Mouse (Mus musculus): ENCODE data around the gene Ssbp4. TPM values are rescaled to one million over a fixed set of nuclear protein-coding genes. Genes with fewer than 3 reads are reported as not detected.
A peak's percentile ranks its signal among the peaks of the same experiment; 100 is the strongest.
"Not testable (repeated sequence)": the region's sequence is repeated elsewhere in the genome, so short reads cannot be mapped to it uniquely, and the experiment has no call there.

The Ssbp4 gene
- polyA plus RNA-seq, 1 experiment from 2014 or later: 125 TPM

DNA sequence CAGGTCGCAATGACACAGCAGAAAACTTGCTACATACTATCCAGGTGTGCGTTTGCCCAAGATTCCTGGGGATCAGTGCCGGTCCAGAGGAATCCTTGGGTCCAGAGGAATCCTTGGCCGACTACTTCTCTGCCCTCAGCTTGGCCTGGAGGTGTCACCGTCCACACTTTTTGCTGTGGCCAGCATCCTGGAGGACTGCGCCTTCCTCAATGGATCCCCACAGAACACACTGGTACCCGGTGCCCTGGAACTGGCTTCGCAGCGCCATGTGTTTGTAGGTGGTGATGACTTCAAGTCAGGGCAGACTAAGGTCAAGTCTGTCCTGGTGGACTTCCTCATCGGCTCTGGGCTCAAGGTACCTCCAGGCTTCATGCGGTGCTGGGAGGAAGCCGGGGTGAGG lies 12.9 kb downstream of the Ssbp4 start:
- H3K9ac ChIP-seq (ENCODE audit: low read length): no peak overlapping the region
- WGBS: 95% methylated on average over 12 of the region's 12 CpGs
- peaks cover 46% of the 10 kb centered on the region for H3K4me1 ChIP-seq (ENCODE audit: control insufficient read depth, insufficient read depth, low read length)
- H3K36me3 ChIP-seq (ENCODE audit: control insufficient read depth, insufficient read depth, low read length): peaks cover 6% of the 10 kb centered on the region
- H3K27ac ChIP-seq (ENCODE audit: low read depth, low read length): no peak overlapping the region
- DNase-seq (ENCODE audit: low spot score) (no peak), ATAC-seq (ENCODE audit: insufficient read depth, low FRiP score, low TSS enrichment) (no peak)
- H3K4me3 ChIP-seq (ENCODE audit: low read depth, low read length): no peak overlapping the region
- H3K9me3 ChIP-seq (ENCODE audit: control insufficient read depth, low read length): no peaks in the 10 kb centered on the region
- 0 out of 2 replicates have a peak, but pooled peaks cover 7% of the 10 kb centered on the region for H3K27me3 ChIP-seq (ENCODE audit: control insufficient read depth, insufficient read depth, low read length)
- H3K4me2 ChIP-seq (ENCODE audit: low read depth): no peak overlapping the region

DNA sequence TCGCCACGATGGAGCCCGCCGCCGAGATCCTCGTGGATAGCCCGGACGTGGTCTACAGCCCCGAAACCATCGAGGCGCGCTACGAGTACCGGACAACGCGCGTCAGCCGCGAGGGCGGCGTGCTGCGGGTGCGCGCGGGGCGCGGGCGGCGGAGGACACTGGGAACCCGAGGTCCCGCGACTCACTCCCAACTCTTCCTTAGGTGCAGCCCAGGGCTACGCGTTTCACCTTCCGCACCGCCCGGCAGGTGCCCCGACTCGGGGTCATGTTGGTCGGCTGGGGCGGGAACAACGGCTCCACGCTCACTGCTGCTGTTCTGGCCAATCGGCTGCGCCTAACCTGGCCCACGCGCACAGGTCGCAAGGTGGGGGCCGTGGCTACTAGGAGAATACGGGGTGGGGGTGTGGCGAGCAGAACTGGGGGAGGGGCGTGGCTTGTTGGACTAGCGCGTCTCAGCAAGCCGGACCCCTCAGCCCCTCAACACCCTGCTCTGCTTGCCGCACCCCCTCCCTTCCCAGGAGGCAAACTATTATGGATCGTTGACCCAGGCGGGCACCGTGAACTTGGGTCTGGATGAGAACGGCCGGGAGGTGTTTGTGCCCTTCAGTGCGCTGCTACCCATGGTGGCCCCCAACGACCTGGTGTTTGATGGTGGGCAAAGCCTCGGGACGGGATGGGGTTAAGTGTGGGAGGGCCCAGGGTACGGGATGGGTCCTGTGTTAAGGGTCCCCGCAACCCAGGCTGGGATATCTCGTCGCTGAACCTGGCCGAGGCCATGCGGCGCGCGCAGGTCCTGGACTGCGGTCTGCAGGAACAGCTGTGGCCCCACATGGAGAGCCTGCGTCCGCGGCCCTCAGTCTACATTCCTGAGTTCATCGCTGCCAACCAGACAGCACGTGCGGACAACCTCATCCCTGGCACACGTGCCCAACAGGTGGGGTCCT lies 13.8 kb downstream of the Ssbp4 start:
- 0 out of 2 replicates have a peak, but pooled peaks cover 7% of the 10 kb centered on the region for H3K27me3 ChIP-seq (ENCODE audit: control insufficient read depth, insufficient read depth, low read length)
- 8% methylated on average over 81 of the region's 82 CpGs for WGBS
- peaks cover 6% of the 10 kb centered on the region for H3K36me3 ChIP-seq (ENCODE audit: control insufficient read depth, insufficient read depth, low read length)
- peak overlapping the region; percentile 99 for H3K4me2 ChIP-seq (ENCODE audit: low read depth)
- peak overlapping the region; percentile 61 for H3K4me3 ChIP-seq (ENCODE audit: low read depth, low read length)
- H3K27ac ChIP-seq (ENCODE audit: low read depth, low read length): 0 out of 2 replicates have a peak overlapping the region, but pooled peaks have one; percentile 39
- ATAC-seq (ENCODE audit: insufficient read depth, low FRiP score, low TSS enrichment) (peak; percentile 11; the same call in 1 of the 2 replicates), DNase-seq (ENCODE audit: low spot score) (peak; percentile 48)
- no peaks in the 10 kb centered on the region for H3K9me3 ChIP-seq (ENCODE audit: control insufficient read depth, low read length)
- peak overlapping the region; percentile 70 for H3K9ac ChIP-seq (ENCODE audit: low read length)
- peaks cover 36% of the 10 kb centered on the region for H3K4me1 ChIP-seq (ENCODE audit: control insufficient read depth, insufficient read depth, low read length)

DNA sequence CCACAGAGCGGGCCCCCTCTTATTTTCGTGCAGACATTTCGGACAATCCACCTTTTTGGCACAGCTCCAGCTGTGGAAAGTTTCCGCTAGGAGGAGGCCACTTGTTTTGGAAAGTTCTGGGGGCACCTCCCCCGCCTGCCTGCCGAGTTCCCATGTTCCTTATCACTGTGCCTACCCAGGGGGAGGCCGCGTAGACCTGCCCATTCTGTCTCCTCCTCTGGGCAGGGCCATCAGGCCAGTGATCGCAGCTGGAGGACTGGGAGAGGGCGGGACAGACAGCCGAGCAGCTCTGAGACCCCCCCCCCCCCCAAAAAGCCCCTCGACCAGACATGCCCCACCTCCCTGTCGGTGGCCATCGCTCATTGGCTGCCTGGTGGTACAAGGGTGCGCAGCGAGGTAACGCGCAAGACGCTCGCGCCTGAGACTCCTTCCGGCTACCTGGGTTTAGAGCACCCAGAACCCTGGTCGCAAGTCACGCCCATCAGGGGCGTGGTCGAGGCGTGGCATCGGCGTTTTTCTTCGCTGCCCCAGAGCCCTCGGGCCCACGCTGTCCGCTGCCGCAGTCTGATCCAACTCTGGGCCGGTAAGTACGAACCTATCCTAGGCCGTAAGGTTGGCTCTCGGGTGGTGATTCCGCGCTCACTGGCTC lies 14.6 kb downstream of the Ssbp4 start, which contains the start of gene Isyna1:
Gene Isyna1, plus strand, starts transcription at position 413 of the 649 bp plus-strand sequence.
- Histone ChIP-seq H3K4me3 (ENCODE audit: low read depth, low read length) (peak within 1 kb of the TSS; percentile 61), H3K27me3 (ENCODE audit: control insufficient read depth, insufficient read depth, low read length) (0 out of 2 replicates have a peak, but pooled peaks cover 2% of the 10 kb centered on the region), H3K9ac (ENCODE audit: low read length) (peak within 1 kb of the TSS; percentile 70), H3K27ac (ENCODE audit: low read depth, low read length) (0 out of 2 replicates have a peak within 1 kb of the TSS, but pooled peaks have one; percentile 39), H3K4me2 (ENCODE audit: low read depth) (peak within 1 kb of the TSS; percentile 99), H3K9me3 (ENCODE audit: control insufficient read depth, low read length) (no peaks in the 10 kb centered on the region), H3K36me3 (ENCODE audit: control insufficient read depth, insufficient read depth, low read length) (peaks cover 6% of the 10 kb centered on the region), H3K4me1 (ENCODE audit: control insufficient read depth, insufficient read depth, low read length) (peaks cover 30% of the 10 kb centered on the region)
- DNase-seq (ENCODE audit: low spot score) (peak; percentile 93), ATAC-seq (ENCODE audit: insufficient read depth, low FRiP score, low TSS enrichment) (peak; percentile 72)
- under 1% methylated on average over 40 of the region's 40 CpGs for WGBS

GRCm38 (mm10) chr8:70593173-70593572 lies 15.5 kb downstream of the Ssbp4 start:
- ATAC-seq (ENCODE audit: insufficient read depth, low FRiP score, low TSS enrichment) (no peak), DNase-seq (ENCODE audit: low spot score) (no peak)
- Histone ChIP-seq H3K27me3 (ENCODE audit: control insufficient read depth, insufficient read depth, low read length) (no peaks in the 10 kb centered on the region), H3K27ac (ENCODE audit: low read depth, low read length) (0 out of 2 replicates have a peak overlapping the region, but pooled peaks have one; percentile 14), H3K4me3 (ENCODE audit: low read depth, low read length) (no peak overlapping the region), H3K9me3 (ENCODE audit: control insufficient read depth, low read length) (no peaks in the 10 kb centered on the region), H3K9ac (ENCODE audit: low read length) (no peak overlapping the region), H3K36me3 (ENCODE audit: control insufficient read depth, insufficient read depth, low read length) (peaks cover 6% of the 10 kb centered on the region; the same call in 1 of the 2 replicates), H3K4me2 (ENCODE audit: low read depth) (no peak overlapping the region; the same call in 1 of the 2 replicates), H3K4me1 (ENCODE audit: control insufficient read depth, insufficient read depth, low read length) (peaks cover 22% of the 10 kb centered on the region)
- 41% methylated on average over 8 of the region's 8 CpGs for WGBS

DNA sequence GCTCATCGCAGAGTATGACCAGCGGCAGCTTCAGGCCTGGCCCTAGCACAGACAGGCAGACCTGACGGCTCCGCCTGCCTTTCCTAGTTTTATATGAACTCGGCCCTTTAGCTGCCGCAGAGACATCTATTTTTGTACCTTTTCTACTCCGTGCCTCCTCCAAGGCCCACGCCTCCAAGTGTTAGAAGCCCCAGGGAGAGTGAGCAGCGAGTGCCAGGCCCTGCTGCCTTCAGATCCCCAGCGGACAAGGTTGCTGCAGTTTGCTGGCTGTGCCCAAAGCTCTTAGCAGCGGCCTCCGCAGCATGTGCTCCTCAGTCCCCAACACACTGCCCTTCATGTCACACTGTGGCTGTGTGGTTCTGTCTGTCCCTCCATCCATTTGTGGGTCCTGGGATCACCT lies 17.1 kb downstream of the Ssbp4 start:
- ATAC-seq (ENCODE audit: insufficient read depth, low FRiP score, low TSS enrichment) (no peak), DNase-seq (ENCODE audit: low spot score) (no peak)
- no peak overlapping the region for H3K9ac ChIP-seq (ENCODE audit: low read length)
- no peaks in the 10 kb centered on the region for H3K27me3 ChIP-seq (ENCODE audit: control insufficient read depth, insufficient read depth, low read length)
- no peaks in the 10 kb centered on the region for H3K9me3 ChIP-seq (ENCODE audit: control insufficient read depth, low read length)
- H3K4me3 ChIP-seq (ENCODE audit: low read depth, low read length): no peak overlapping the region
- H3K27ac ChIP-seq (ENCODE audit: low read depth, low read length): no peak overlapping the region
- WGBS: 90% methylated on average over 12 of the region's 12 CpGs
- H3K4me2 ChIP-seq (ENCODE audit: low read depth): no peak overlapping the region
- H3K4me1 ChIP-seq (ENCODE audit: control insufficient read depth, insufficient read depth, low read length): peaks cover 11% of the 10 kb centered on the region
- peaks cover 6% of the 10 kb centered on the region; the same call in 1 of the 2 replicates for H3K36me3 ChIP-seq (ENCODE audit: control insufficient read depth, insufficient read depth, low read length)

DNA sequence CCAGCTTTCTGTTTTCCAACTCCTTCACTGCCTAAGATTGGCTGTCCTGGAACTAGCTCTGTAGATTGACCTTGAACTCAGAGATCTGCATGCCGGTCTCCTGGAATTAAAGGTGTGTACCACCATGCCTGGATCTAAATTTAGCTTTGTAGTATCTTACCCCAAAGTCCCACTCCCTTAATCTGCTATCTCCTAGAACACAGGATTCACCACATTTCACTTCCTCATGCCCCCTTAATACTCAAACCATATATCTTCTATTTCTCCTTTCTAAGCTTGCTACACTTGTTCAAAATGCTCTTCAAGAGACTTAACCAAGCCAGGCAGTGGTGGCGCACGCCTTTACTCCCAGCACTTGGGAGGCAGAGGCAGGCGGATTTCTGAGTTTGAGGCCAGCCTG lies 20.7 kb downstream of the Ssbp4 start:
- H3K36me3 ChIP-seq (ENCODE audit: control insufficient read depth, insufficient read depth, low read length): peaks cover 15% of the 10 kb centered on the region
- WGBS: 92% methylated on average over 4 of the region's 4 CpGs
- ATAC-seq (ENCODE audit: insufficient read depth, low FRiP score, low TSS enrichment): not testable (repeated sequence)

GRCm38 (mm10) chr8:70585258-70585652 lies 23.4 kb downstream of the Ssbp4 start:
- DNase-seq (ENCODE audit: low spot score) (peak; percentile 60), ATAC-seq (ENCODE audit: insufficient read depth, low FRiP score, low TSS enrichment) (no peak)
- Histone ChIP-seq H3K4me2 (ENCODE audit: low read depth) (no peak overlapping the region), H3K27ac (ENCODE audit: low read depth, low read length) (no peak overlapping the region), H3K4me3 (ENCODE audit: low read depth, low read length) (no peak overlapping the region), H3K27me3 (ENCODE audit: control insufficient read depth, insufficient read depth, low read length) (no peaks in the 10 kb centered on the region), H3K9ac (ENCODE audit: low read length) (no peak overlapping the region), H3K4me1 (ENCODE audit: control insufficient read depth, insufficient read depth, low read length) (no peaks in the 10 kb centered on the region), H3K9me3 (ENCODE audit: control insufficient read depth, low read length) (no peaks in the 10 kb centered on the region), H3K36me3 (ENCODE audit: control insufficient read depth, insufficient read depth, low read length) (peaks cover 23% of the 10 kb centered on the region)
- whole genome bisulfite sequencing: 46% methylated on average over 7 of the region's 7 CpGs

More for the DNA sequence above, 20.7 kb downstream of the Ssbp4 start:
- DNase-seq (ENCODE audit: low spot score); H3K9ac ChIP-seq (ENCODE audit: low read length); H3K27ac ChIP-seq (ENCODE audit: low read depth, low read length); H3K27me3 ChIP-seq (ENCODE audit: control insufficient read depth, insufficient read depth, low read length); H3K4me1 ChIP-seq (ENCODE audit: control insufficient read depth, insufficient read depth, low read length); H3K9me3 ChIP-seq (ENCODE audit: control insufficient read depth, low read length); H3K4me3 ChIP-seq (ENCODE audit: low read depth, low read length); H3K4me2 ChIP-seq (ENCODE audit: low read depth): not testable (repeated sequence)

- WGBS: 94% methylated on average over 9 of the region's 9 CpGs
- no peak overlapping the region for H3K4me3 ChIP-seq (ENCODE audit: low read depth, low read length)
- H3K27ac ChIP-seq (ENCODE audit: low read depth, low read length): no peak overlapping the region
- no peak for ATAC-seq (ENCODE audit: insufficient read depth, low FRiP score, low TSS enrichment)
- H3K9me3 ChIP-seq (ENCODE audit: control insufficient read depth, low read length): no peaks in the 10 kb centered on the region
- H3K9ac ChIP-seq (ENCODE audit: low read length): no peak overlapping the region
- H3K4me2 ChIP-seq (ENCODE audit: low read depth): no peak overlapping the region
- no peaks in the 10 kb centered on the region for H3K27me3 ChIP-seq (ENCODE audit: control insufficient read depth, insufficient read depth, low read length)
- peaks cover 23% of the 10 kb centered on the region for H3K36me3 ChIP-seq (ENCODE audit: control insufficient read depth, insufficient read depth, low read length)
- DNase-seq (ENCODE audit: low spot score): no peak
- H3K4me1 ChIP-seq (ENCODE audit: control insufficient read depth, insufficient read depth, low read length): no peaks in the 10 kb centered on the region
These were observed 23.9 kb downstream of the Ssbp4 start for GRCm38 (mm10) chr8:70584606-70585257.
